Mouse (Mus musculus): ENCODE results near the gene Lmna. TPM values are rescaled to one million over a fixed set of nuclear protein-coding genes. Genes with fewer than 3 reads are reported as not detected.

The Lmna gene
- polyA plus RNA-seq, 1 experiment from 2014 or later, result 27.6 TPM

DNA sequence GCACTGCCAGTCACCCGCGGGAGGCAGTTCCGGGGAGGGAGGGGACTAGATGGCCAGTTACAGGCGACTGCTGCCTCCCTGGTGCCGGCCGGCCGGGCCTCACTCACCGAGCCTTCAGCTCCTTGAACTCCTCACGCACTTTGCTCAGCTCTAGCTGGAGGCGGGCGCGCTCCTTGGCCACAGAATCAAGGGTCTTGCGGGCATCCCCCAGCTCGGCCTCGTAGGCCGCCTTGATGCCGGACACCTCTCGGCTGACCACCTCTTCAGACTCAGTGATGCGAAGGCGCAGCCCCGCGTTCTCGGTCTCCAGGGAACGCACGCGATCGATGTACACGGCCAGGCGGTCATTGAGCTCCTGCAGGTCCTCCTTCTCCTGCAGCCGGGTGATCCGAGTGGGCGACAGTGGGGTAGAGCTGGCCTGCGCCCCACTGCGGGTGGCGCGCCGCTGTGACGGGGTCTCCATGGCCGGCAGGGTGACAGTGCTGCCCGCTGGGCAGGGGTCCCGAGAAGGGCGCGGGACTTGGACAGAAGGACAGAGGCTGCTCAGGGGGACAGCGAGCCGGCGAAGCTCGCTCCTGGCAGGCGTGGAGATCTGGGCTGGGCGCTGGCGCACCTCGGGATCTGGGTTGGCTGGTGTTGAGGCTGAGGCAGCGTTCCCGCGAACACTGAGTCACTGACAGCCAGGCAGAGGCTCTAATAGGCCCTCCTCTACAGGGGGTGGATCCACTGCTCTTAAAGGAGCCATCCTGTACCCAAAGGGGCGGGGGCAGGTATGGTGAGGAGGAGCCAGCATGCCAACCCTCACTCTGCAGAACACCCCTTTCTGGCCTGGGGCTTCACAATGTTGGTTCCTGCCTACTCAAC, 6.9 kb downstream of the Lmna start:
- Histone ChIP-seq H3K4me1 (peaks cover 14% of the 10 kb centered on the region), H3K4me2 (replicated peaks) (peak overlapping the region; percentile 94), H3K9ac (peak overlapping the region; percentile 71), H3K36me3 (no peaks in the 10 kb centered on the region), H3K27me3 (replicated peaks) (peaks cover 32% of the 10 kb centered on the region), H3K27ac (no peak overlapping the region), H3K9me3 (no peaks in the 10 kb centered on the region), H3K4me3 (peak overlapping the region; percentile 54)
- 1% methylated on average over 55 of the region's 55 CpGs for WGBS
- peak; percentile 73 for ATAC-seq (ENCODE audit: low FRiP score, low read depth)

DNA sequence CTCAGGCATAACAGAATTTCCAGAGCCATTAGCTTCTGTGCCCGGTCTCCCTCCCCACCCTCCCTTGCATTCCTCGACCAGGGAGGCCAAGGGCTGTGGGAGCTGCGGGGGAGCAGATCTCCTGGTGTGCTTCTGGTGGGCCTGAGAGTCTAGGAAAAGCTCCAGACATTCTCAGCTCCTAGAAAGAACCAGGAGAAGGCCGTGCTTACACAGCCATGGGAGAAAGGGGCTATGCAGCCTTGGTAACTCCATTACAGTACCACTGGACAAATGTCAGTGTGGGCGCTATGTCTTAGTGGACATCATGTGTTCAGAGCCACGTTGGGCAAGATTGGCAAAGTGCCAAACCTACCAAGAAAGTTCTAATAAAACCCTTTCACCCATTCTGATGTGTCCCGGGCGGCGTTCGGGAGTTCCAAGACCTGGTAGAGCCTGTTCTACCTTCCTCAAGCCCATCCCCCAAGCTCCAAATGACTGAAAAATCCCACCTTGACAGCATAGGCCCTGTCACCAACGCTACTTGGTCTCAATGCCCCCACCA, 7.7 kb downstream of the Lmna start:
- Histone ChIP-seq H3K9me3 (no peaks in the 10 kb centered on the region), H3K9ac (peak overlapping the region; percentile 71), H3K4me2 (replicated peaks) (peak overlapping the region; percentile 94), H3K36me3 (no peaks in the 10 kb centered on the region), H3K27ac (no peak overlapping the region), H3K4me3 (peak overlapping the region; percentile 54), H3K27me3 (replicated peaks) (peaks cover 32% of the 10 kb centered on the region), H3K4me1 (peaks cover 14% of the 10 kb centered on the region)
- WGBS, result 18% methylated on average over 11 of the region's 11 CpGs
- ATAC-seq (ENCODE audit: low FRiP score, low read depth), result 0 out of 2 replicates have a peak, but pooled peaks have one; percentile 22

DNA sequence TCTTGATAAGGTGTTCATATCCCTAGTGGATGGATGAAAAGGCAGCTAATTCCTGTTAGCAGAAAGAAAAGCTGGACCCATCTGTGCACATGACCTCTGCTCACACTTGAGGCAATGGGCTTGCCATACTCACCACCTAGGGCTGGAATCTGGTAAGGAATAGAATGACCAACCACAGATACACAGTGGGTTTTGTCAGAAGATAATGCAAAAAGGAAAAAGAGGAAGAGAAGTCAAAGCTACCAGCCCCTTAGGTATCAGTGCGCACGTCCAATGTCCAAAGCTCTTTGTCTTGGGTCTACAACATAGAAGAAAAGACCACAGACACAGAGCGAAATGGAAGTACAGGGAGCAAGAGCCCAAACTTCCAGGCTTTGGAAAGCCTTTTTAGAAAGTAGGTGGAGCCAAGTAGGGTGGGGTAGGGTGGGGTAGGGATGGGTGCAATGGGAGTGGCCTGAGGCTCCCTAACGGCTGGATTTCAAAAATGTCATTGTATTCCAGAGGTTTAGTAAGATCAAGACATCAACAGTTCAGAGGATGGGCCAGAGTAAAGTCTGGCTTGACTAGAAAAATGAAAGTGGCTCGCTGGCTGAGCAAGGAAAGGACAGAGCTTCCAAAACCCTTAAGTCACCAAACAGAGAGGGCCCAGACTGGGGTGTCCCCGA, 8.3 kb downstream of the Lmna start:
- Histone ChIP-seq H3K4me2 (replicated peaks) (peak overlapping the region; percentile 94), H3K9ac (no peak overlapping the region), H3K36me3 (no peaks in the 10 kb centered on the region), H3K4me1 (peaks cover 14% of the 10 kb centered on the region), H3K4me3 (peak overlapping the region; percentile 13), H3K27me3 (replicated peaks) (peaks cover 32% of the 10 kb centered on the region), H3K27ac (no peak overlapping the region), H3K9me3 (no peaks in the 10 kb centered on the region)
- no peak for ATAC-seq (ENCODE audit: low FRiP score, low read depth)
- WGBS, result 52% methylated on average over 6 of the region's 6 CpGs

DNA sequence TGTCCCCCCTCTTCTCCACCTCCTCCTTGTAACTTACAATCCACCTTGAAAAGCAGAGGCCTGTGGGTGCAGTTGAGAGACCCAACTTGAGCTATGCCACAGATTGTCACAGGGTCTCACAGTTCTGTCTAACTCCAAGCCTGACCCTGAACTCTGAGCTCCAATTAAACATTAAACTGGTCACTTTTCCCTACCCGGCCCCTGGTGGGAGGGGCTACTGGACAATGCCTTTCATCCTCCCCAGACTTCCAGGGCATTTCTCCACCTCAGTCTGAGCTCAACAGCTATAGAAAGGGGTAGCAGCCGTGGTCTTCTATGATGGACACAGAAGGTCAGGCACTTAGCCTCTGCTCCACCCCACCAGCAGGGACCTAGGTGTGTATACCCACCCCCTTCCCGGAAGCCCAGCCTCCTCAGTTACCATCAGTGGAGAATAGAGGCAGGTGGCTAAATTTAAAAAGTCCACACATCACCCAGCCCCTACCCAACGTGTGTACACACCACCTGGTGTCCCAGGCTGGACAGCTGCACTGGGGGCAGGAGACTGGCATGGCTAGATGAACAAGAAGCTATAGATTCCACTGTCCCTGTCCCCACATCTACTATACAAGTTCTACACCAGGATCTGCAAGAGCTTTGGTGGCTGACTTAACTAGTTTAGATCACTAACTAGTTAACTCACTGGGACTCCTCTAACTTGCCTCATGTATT, 8.9 kb downstream of the Lmna start:
- no peak overlapping the region for H3K4me3 ChIP-seq
- H3K9ac ChIP-seq, result no peak overlapping the region
- peaks cover 32% of the 10 kb centered on the region for H3K27me3 ChIP-seq (replicated peaks)
- peak overlapping the region; percentile 94; the same call in 1 of the 2 replicates for H3K4me2 ChIP-seq (replicated peaks)
- H3K4me1 ChIP-seq, result peaks cover 14% of the 10 kb centered on the region
- no peaks in the 10 kb centered on the region for H3K9me3 ChIP-seq
- no peak for ATAC-seq (ENCODE audit: low FRiP score, low read depth)
- no peaks in the 10 kb centered on the region for H3K36me3 ChIP-seq
- WGBS, result 39% methylated on average over 4 of the region's 4 CpGs
- no peak overlapping the region for H3K27ac ChIP-seq

DNA sequence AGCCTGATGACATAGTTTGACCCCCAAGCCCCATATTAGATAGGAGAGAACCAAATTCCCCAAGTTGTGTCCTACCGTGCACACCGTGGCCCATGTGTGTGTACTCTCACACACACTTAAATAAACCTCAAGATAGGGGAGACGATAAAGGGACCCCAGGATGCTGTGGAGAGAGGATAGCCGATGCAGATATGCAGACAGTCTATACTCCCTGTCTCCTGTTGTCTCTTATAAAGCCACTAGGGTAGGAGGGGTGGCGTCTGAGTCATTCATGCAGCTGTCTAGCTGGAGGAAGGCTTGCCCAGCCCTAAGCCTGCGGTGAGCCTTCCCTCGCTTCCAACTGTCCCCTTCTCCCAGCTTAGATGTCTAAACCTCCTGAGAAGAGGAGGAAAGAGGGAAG, 9.7 kb downstream of the Lmna start:
- no peak for ATAC-seq (ENCODE audit: low FRiP score, low read depth)

DNA sequence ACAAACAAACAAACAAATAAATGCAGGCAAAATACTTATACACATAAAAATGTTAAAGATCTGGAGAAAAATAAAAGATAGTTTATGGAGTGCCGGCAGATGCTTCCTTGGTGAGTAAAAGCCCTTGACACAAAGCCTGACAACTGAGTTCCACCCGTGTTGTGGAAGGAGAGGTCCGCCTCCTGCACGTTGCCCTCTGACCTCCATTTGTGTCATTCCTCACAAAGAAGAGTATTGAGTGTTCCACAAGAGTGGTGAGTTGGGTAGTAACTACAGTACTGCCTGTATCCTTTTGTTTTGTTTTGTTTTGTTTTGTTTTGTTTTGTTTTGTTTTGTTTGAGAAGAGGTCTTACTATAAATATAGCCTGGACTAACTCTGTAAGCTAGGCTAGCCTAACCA, 10.2 kb downstream of the Lmna start:
- ATAC-seq (ENCODE audit: low FRiP score, low read depth), result no peak
- Histone ChIP-seq H3K27ac (no peak overlapping the region), H3K9ac (no peak overlapping the region), H3K4me2 (replicated peaks) (no peak overlapping the region), H3K4me1 (peaks cover 14% of the 10 kb centered on the region), H3K36me3 (no peaks in the 10 kb centered on the region), H3K27me3 (replicated peaks) (peaks cover 28% of the 10 kb centered on the region), H3K9me3 (no peaks in the 10 kb centered on the region), H3K4me3 (no peak overlapping the region)
- 69% methylated on average over 4 of the region's 4 CpGs for WGBS

More for the DNA sequence above, 9.7 kb downstream of the Lmna start:
- no peak overlapping the region for H3K4me3 ChIP-seq
- 81% methylated on average over 7 of the region's 7 CpGs for WGBS
- H3K9me3 ChIP-seq, result no peaks in the 10 kb centered on the region
- no peak overlapping the region for H3K9ac ChIP-seq
- H3K4me1 ChIP-seq, result peaks cover 14% of the 10 kb centered on the region
- H3K36me3 ChIP-seq, result no peaks in the 10 kb centered on the region
- H3K27me3 ChIP-seq (replicated peaks), result peaks cover 28% of the 10 kb centered on the region
- no peak overlapping the region for H3K27ac ChIP-seq
- no peak overlapping the region for H3K4me2 ChIP-seq (replicated peaks)

DNA sequence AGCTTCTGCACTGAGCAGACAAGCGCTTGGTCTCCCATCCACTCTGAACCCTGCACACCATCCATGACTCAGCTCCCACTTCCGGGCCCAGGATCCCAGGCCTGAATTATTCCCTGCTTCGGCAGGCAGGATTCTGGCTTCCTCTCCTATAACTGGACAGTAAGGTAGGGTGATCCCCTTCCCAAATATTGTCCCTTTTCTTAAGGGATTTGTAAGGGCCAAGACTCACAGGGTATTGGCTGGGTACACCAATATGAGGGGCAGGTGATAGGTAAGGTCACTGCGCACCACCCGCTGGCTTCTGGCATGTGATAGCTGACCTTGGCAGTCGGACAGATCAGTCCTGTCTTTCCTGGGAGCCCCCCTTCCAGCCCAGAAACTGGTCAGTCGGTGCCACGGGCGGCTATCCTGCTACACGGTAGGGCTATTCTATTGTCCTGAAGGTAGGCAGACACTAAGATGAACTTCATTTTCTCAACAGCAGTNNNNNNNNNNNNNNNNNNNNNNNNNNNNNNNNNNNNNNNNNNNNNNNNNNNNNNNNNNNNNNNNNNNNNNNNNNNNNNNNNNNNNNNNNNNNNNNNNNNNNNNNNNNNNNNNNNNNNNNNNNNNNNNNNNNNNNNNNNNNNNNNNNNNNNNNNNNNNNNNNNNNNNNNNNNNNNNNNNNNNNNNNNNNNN, 13.9 kb downstream of the Lmna start:
- Histone ChIP-seq H3K27ac (no peak overlapping the region), H3K9ac (no peak overlapping the region), H3K36me3 (no peaks in the 10 kb centered on the region), H3K4me3 (no peak overlapping the region), H3K9me3 (no peaks in the 10 kb centered on the region), H3K4me2 (replicated peaks) (no peak overlapping the region), H3K4me1 (peaks cover 11% of the 10 kb centered on the region), H3K27me3 (replicated peaks) (peaks cover 4% of the 10 kb centered on the region)
- WGBS, result 85% methylated on average over 10 of the region's 10 CpGs
- no peak for ATAC-seq (ENCODE audit: low FRiP score, low read depth)

DNA sequence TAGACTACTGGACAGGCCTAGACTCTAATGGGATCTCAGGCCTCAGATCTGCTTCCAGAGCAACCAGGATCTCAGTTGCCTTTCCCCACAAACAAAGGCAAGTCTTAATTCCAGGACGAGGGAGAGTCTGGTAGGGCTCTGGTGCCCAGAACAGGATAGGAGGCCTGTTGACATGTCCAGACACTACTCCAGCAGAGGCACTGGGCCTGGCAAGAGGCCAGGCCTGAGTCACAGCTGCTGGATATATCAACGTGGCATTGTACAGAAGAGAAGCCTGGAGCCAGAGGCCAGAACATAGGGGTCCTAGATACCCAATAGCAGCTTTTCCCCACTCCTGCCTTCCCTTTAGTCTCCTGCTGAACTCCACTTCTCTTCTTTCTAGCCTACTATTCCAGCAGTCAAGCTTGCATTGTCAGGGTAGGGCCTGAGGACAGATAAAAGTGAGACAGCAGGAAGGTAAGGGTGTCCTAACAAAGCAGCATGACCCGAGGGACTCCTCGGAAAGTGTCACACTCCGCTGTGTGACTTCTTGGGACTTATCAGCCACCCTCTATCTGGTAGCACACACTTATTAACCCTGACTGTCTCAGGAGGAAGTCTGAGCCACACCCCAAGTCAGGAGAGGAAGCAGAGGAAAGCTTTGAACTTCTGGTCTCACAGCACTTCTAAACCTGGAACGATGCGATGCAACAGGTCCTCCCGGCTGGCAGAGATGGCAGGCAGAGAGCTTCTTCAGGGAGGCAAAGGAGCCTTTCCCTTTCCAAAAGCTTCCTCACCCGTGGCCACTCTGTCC, 14.7 kb downstream of the Lmna start:
- Histone ChIP-seq H3K4me3 (no peak overlapping the region), H3K4me1 (peaks cover 11% of the 10 kb centered on the region), H3K27ac (no peak overlapping the region), H3K9ac (no peak overlapping the region), H3K9me3 (no peaks in the 10 kb centered on the region), H3K27me3 (replicated peaks) (no peaks in the 10 kb centered on the region), H3K36me3 (no peaks in the 10 kb centered on the region), H3K4me2 (replicated peaks) (no peak overlapping the region)
- no peak for ATAC-seq (ENCODE audit: low FRiP score, low read depth)
- WGBS, result 73% methylated on average over 9 of the region's 9 CpGs

DNA sequence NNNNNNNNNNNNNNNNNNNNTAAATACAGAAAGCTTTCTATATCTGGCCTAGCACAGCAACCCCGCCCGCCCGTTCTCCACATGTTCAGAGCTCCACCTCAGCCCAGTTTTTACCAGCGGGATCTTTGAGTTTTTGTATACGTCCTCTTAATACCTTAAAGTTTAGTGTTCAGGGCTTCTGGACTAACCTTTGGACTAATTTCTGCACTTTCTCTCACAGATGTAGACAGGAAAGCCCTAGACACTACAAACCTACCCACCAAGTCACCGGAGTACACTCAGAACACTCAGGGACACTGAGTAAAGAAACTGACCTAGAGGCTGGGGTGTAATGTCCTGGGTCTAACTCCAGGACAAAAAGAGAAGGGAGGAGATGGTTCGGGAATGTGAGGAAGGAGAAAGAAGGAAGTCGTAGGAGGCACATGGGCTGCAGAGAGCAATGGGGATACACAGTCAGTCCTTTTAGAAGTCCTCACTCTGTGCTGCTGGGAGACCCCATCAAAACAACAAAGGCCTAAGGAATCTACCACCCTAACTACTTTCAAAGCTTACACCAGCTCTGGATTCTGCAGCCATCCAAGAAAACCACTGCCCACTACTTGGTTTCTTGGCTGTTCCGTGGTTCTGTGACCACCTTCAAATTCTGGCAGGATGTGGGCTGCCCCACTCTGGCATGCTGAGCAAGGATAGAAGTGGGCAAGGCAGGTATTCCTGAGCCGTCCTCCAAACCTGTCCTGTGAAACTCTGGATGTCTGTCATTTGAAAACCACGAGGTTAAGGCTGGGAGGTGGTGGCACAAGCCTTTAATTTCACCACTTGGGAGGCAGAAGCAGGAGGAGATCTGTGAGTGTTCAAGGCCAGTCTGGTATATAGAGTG, 15.8 kb downstream of the Lmna start:
- H3K4me2 ChIP-seq (replicated peaks), result peak overlapping the region; percentile 74; the same call in 1 of the 2 replicates
- H3K4me3 ChIP-seq, result no peak overlapping the region

DNA sequence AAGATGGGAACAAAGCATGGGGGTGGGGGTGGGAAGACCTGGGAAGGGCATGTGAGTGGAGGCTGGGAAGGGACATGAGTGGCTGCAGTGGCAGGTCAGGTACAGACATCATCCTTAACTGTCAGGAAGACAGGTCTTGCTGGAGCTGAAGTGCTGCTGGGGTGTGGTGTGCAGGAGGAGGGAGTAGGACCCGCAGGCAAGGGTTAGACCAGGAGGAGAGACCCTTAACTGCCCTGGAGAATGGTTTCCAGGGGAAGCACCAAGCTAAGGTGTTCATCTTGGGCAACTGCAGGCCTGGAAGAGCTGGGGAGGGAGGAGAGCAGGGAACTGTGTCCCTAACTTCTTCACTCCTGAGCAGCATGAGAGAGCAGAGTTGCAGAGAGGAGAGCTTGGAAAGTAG, 22.4 kb downstream of the Lmna start:
- H3K27me3 ChIP-seq (replicated peaks), result peaks cover 52% of the 10 kb centered on the region
- no peak overlapping the region for H3K9ac ChIP-seq
- ATAC-seq (ENCODE audit: low FRiP score, low read depth), result no peak
- no peak overlapping the region for H3K4me2 ChIP-seq (replicated peaks)
- H3K4me3 ChIP-seq, result no peak overlapping the region
- peaks cover 6% of the 10 kb centered on the region; the same call in 1 of the 2 replicates for H3K36me3 ChIP-seq
- 77% methylated on average over 1 of the region's 1 CpGs for WGBS
- H3K4me1 ChIP-seq, result peaks cover 8% of the 10 kb centered on the region
- H3K9me3 ChIP-seq, result no peaks in the 10 kb centered on the region
- no peak overlapping the region for H3K27ac ChIP-seq

More for the DNA sequence above, 15.8 kb downstream of the Lmna start:
- Histone ChIP-seq H3K4me1 (peaks cover 11% of the 10 kb centered on the region), H3K9ac (no peak overlapping the region), H3K27me3 (replicated peaks) (no peaks in the 10 kb centered on the region), H3K27ac (no peak overlapping the region), H3K9me3 (no peaks in the 10 kb centered on the region), H3K36me3 (no peaks in the 10 kb centered on the region)
- WGBS, result 80% methylated on average over 11 of the region's 11 CpGs
- no peak for ATAC-seq (ENCODE audit: low FRiP score, low read depth)

Data from neural tube, embryonic 12.5 days (tissue).